Mouse (Mus musculus) urinary bladder, postnatal 14 days (tissue): ENCODE data around the gene Hist1h2ag.
A peak's percentile ranks its signal among the peaks of the same experiment; 100 is the strongest.
"Not testable (repeated sequence)": the region's sequence is repeated elsewhere in the genome, so short reads cannot be mapped to it uniquely, and the experiment has no call there.

Experiments
- DNase-seq: peaks from one replicate; pipeline ENCODE4 v3.0.0; 2021; ENCODE audit warnings: low spot score

Gene Hist1h2ag

GRCm38 (mm10) chr13:22042568-22043502 is at the start of gene Hist1h2ag, which contains the start of gene Hist1h2bj:
Gene Hist1h2ag, minus strand, starts transcription at chr13:22042944.
Gene Hist1h2bj, plus strand, starts transcription at chr13:22043214.
- DNase-seq: peak; percentile 84

DNA sequence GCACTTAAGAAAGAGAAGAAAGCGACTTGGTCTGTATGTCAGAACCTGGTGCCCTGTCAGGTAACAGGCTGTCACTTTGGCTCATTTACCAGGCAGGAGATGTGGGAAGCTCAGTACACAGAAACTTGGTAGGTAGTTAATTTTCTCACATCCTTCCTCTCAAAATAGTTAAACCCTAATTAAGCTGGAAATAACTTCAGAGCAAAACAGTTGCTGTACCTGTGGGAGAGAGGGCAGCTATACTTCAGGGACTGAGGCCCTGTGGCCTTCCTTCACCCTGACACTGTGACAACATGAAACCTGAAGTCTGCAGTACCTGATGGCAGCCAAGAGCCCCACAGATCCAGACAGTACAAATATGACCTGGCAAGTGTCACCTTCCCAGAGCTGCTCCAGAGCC is 41.4 kb upstream of the Hist1h2ag start, which contains the start of gene Vmn1r188:
Vmn1r188 (plus strand) TSS at position 301 of the 400 bp plus-strand sequence.
- DNase-seq: not testable (repeated sequence)

GRCm38 (mm10) chr13:22063468-22063867 is 20.7 kb upstream of the Hist1h2ag start:
- no peak for DNase-seq

DNA sequence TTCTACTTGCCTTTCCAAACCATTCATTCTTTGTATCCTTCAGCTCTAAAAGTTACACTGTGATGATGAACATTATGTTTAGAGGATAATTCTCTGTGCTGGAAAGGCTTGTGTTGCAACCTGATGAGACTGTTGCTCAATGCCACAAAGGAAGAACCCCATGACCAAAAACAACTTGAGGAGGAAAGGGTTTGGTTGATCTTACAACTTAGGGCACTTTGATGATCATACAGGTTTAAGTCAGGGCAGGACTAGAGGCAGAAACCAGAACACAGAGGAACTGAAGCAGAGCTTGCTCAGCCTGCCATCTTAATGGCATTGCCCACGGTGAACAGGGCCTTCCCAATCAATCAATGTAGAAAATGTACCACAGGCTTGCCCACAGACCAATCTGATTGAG is 18.7 kb upstream of the Hist1h2ag start:
- DNase-seq: no peak

DNA sequence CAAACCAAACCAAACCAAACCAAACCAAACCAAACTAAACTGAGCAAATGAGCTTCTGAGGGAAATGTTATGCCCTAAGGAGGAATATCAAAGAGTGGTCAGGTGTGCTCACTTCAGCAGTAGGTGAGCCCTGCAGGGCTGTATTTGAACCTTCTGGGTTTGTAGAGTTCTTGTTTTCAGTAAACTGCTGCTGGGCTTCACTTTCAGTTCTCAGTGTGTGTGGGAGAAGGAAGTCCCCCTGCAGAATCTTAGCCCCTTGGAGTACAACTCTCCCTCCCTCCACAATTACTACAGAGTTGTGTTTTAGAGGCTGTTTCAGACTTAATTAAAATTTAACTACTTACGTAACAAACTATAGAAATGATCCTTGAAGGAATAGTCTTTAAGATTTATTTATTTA is 11.0 kb upstream of the Hist1h2ag start:
- DNase-seq: no peak

- no peak for DNase-seq
Observed at GRCm38 (mm10) chr13:22051523-22051859, 8.7 kb upstream of the Hist1h2ag start.

GRCm38 (mm10) chr13:22050591-22051522 is 8.1 kb upstream of the Hist1h2ag start:
- peak; percentile 92 for DNase-seq

GRCm38 (mm10) chr13:22049737-22050440 is 7.1 kb upstream of the Hist1h2ag start:
- no peak for DNase-seq

DNA sequence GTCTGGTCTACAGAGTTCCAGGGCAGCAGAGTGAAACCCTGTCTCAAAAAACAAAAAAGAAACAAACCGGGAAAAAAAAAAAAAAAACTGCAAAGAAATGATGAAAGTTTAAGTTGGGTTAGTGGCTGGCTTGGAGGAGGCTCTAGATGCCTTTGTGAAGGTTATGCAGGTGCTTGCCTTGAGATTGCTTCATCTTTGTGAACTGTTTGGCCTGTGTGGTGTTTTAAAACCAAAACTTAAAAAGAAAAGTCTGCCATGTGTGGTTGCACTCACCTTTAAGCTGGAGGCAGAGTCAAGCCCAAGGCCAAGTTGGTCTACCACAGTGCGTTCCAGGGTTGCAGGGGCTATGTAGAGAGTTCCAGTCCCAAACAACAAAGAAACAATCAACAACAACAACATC is 6.3 kb upstream of the Hist1h2ag start:
- DNase-seq: no peak

GRCm38 (mm10) chr13:22045311-22045710 is 2.6 kb upstream of the Hist1h2ag start:
- DNase-seq: no peak

DNA sequence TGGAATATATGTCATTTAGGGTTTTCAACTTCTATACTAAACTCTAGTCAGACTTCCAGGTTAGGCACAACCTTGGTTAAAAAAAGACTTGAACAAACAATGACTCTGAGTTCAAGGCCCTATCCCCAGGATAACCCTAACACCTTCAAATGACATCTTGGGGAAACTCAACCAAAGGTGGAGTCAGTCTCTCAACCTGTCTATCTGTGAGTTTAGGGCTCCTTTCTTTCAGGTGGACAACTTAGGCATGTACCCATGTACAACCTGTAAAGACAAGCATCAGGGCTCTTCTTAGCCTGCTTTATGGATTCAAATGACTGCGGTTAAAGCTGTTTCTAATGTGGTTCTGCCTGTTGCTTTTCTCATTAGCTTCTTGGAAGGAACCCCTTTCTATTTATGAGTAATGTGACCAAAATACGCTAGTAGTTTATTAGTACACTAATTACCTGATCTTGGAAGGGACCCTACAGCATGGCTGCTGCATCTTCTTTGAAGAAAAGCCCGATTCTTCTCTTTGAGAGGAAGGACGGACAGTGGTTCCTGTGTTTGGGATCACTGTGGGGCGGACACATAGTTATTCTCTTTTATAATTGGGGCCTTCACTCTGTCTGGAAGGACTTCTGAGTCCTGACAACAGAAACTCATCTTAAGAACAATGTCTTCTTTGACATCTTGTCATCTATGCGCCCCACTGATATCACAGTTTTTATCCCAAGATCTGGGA is 1.9 kb upstream of the Hist1h2ag start:
- no peak for DNase-seq

DNA sequence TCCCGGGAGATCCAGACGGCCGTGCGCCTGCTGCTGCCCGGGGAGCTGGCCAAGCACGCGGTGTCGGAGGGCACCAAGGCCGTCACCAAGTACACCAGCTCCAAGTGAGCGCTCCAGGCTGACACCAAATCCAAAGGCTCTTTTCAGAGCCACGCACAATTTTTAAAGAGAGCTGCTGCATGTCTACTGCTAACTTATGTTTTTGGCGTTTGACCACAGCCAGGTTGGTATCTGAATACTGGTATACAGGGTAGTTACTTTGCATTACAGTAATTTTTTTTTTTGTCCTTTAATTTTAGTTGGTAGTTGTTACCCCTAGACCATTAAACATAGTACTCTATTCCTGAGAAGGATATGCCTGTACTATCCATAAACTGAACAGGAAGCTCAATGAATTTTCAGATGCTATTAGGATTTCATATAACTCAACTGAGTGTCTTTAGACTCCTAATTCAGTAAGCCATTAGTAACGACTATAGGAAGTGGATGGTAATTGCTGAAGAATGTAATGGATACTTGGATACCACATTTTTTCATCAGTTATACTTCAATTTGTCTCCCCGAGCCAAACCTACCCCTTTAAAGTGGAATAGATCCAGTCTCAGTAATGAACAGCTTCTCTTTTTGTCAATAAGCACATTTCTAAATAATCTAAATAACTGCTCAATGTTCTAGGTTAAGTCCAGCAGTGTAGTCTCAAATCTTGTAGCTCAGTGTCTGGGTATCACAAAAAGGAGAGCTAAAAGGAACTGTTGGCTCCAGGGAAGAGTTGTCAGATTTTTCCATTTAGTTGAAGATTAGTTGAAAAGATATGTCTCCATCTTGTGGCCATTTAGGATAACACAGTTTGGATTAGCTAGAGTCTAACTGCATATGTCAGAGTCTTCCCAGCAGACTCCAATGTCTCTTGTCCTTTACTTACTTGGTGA is 1.0 kb upstream of the Hist1h2ag start:
- DNase-seq: no peak

GRCm38 (mm10) chr13:22041651-22042567 is 835 bp downstream of the Hist1h2ag start:
- DNase-seq: no peak

GRCm38 (mm10) chr13:22041142-22041536 is 1.6 kb downstream of the Hist1h2ag start, which contains the start of gene Hist1h4i:
Gene Hist1h4i, minus strand, starts transcription at chr13:22041362.
- peak; percentile 97 for DNase-seq

- DNase-seq: no peak
Observed at GRCm38 (mm10) chr13:22040464-22041141, 2.1 kb downstream of the Hist1h2ag start.

GRCm38 (mm10) chr13:22039951-22040463 is 2.7 kb downstream of the Hist1h2ag start:
- no peak for DNase-seq

DNA sequence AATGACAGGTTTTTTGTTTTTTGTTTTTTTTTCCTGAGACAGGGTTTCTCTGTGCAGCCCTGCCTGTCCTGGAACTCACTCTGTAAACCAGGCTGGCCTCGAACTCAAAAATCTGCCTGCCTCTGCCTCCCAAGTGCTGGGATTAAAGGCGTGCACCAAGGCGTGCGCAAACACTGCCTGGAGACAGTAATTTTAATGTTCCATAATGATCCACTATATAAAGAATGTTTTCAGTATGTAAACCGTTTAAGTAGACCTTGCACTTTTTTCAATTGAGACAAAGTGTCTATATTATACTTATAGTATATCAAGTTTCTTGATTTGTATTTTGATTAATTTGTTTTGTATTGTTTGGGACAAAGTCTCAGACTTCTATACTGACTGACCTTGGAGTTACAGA is 3.4 kb downstream of the Hist1h2ag start:
- DNase-seq: no peak

DNA sequence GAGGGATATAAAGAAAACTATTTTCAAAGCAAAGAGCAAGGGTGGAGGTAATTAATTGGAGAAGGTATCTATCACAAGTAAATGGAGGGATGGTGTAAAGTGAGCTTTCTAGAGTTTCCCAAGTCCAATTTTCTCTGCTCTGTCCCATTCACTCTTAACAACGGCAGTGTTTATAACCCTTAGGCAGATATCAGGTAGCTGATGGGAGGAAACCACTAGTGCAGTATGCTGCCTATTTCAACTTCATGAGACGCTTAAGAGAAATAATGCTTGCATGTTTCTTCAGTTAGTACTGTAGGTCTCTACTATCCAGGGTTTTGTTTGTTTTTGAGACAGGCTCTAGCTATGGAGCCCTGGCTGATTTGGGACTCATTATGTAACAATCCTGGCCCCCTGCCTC is 5.3 kb downstream of the Hist1h2ag start:
- DNase-seq: no peak
